Mouse (Mus musculus): ENCODE data around the gene Sash1. TPM values are rescaled to one million over a fixed set of nuclear protein-coding genes. Genes with fewer than 3 reads are reported as not detected.

The Sash1 gene
- polyA plus RNA-seq, 1 experiment from 2014 or later: 6.1 TPM

- Histone ChIP-seq H3K9me3 (no peaks in the 10 kb centered on the region), H3K27me3 (no peaks in the 10 kb centered on the region), H3K4me2 (peak overlapping the region; percentile 30), H3K4me1 (peaks cover 43% of the 10 kb centered on the region), H3K36me3 (no peaks in the 10 kb centered on the region), H3K9ac (no peak overlapping the region), H3K4me3 (peak overlapping the region; percentile 16), H3K27ac (peak overlapping the region; percentile 38)
- WGBS: 24% methylated on average over 14 of the region's 14 CpGs
- ATAC-seq (ENCODE audit: borderline replicate concordance, extremely low read depth, low FRiP score, low TSS enrichment): no peak
Observed at GRCm38 (mm10) chr10:8762209-8762701, 123.6 kb downstream of the Sash1 start.

- no peaks in the 10 kb centered on the region for H3K36me3 ChIP-seq
- peak overlapping the region; percentile 30 for H3K4me2 ChIP-seq
- H3K27me3 ChIP-seq: no peaks in the 10 kb centered on the region
- H3K27ac ChIP-seq: peak overlapping the region; percentile 38; the same call in 1 of the 2 replicates
- H3K9ac ChIP-seq: no peak overlapping the region
- no peak for ATAC-seq (ENCODE audit: borderline replicate concordance, extremely low read depth, low FRiP score, low TSS enrichment)
- peak overlapping the region; percentile 16 for H3K4me3 ChIP-seq
- no peaks in the 10 kb centered on the region for H3K9me3 ChIP-seq
- H3K4me1 ChIP-seq: peaks cover 45% of the 10 kb centered on the region
- WGBS: 58% methylated on average over 9 of the region's 9 CpGs
Observed at GRCm38 (mm10) chr10:8761656-8762055, 124.2 kb downstream of the Sash1 start.

GRCm38 (mm10) chr10:8760598-8760997, 125.3 kb downstream of the Sash1 start:
- peak; percentile 17; the same call in 1 of the 2 replicates for ATAC-seq (ENCODE audit: borderline replicate concordance, extremely low read depth, low FRiP score, low TSS enrichment)
- Histone ChIP-seq H3K4me2 (peak overlapping the region; percentile 3; the same call in 1 of the 2 replicates), H3K4me1 (peaks cover 53% of the 10 kb centered on the region), H3K9ac (no peak overlapping the region), H3K27ac (peak overlapping the region; percentile 8; the same call in 1 of the 2 replicates), H3K27me3 (no peaks in the 10 kb centered on the region), H3K36me3 (no peaks in the 10 kb centered on the region), H3K4me3 (no peak overlapping the region), H3K9me3 (no peaks in the 10 kb centered on the region)
- WGBS: 17% methylated on average over 4 of the region's 4 CpGs

- H3K9me3 ChIP-seq: no peaks in the 10 kb centered on the region
- H3K4me1 ChIP-seq: peaks cover 62% of the 10 kb centered on the region
- WGBS: 79% methylated on average over 7 of the region's 7 CpGs
- H3K36me3 ChIP-seq: no peaks in the 10 kb centered on the region
- H3K9ac ChIP-seq: no peak overlapping the region
- H3K27ac ChIP-seq: 0 out of 2 replicates have a peak overlapping the region, but pooled peaks have one; percentile 83
- no peak overlapping the region for H3K4me3 ChIP-seq
- ATAC-seq (ENCODE audit: borderline replicate concordance, extremely low read depth, low FRiP score, low TSS enrichment): no peak
- H3K27me3 ChIP-seq: no peaks in the 10 kb centered on the region
- H3K4me2 ChIP-seq: no peak overlapping the region
Observed at GRCm38 (mm10) chr10:8759228-8759627, 126.6 kb downstream of the Sash1 start.

GRCm38 (mm10) chr10:8757429-8757931, 128.4 kb downstream of the Sash1 start:
- ATAC-seq (ENCODE audit: borderline replicate concordance, extremely low read depth, low FRiP score, low TSS enrichment): peak; percentile 80
- Histone ChIP-seq H3K36me3 (no peaks in the 10 kb centered on the region), H3K9me3 (no peaks in the 10 kb centered on the region), H3K9ac (no peak overlapping the region), H3K4me3 (no peak overlapping the region), H3K4me2 (peak overlapping the region; percentile 39), H3K27me3 (no peaks in the 10 kb centered on the region), H3K4me1 (peaks cover 61% of the 10 kb centered on the region), H3K27ac (peak overlapping the region; percentile 83)
- WGBS: 25% methylated on average over 21 of the region's 21 CpGs

- ATAC-seq (ENCODE audit: borderline replicate concordance, extremely low read depth, low FRiP score, low TSS enrichment): no peak
- Histone ChIP-seq H3K27ac (peak overlapping the region; percentile 83), H3K4me3 (no peak overlapping the region), H3K9ac (no peak overlapping the region), H3K27me3 (no peaks in the 10 kb centered on the region), H3K36me3 (no peaks in the 10 kb centered on the region), H3K4me1 (peaks cover 55% of the 10 kb centered on the region), H3K4me2 (peak overlapping the region; percentile 39), H3K9me3 (no peaks in the 10 kb centered on the region)
- WGBS: 47% methylated on average over 11 of the region's 11 CpGs
Observed at GRCm38 (mm10) chr10:8756604-8757354, 129.1 kb downstream of the Sash1 start.

- H3K36me3 ChIP-seq: peaks cover 6% of the 10 kb centered on the region
- 86% methylated on average over 3 of the region's 3 CpGs for WGBS
- no peak for ATAC-seq (ENCODE audit: borderline replicate concordance, extremely low read depth, low FRiP score, low TSS enrichment)
Observed at GRCm38 (mm10) chr10:8753377-8753776, 132.5 kb downstream of the Sash1 start.

GRCm38 (mm10) chr10:8752436-8752835, 133.4 kb downstream of the Sash1 start:
- Histone ChIP-seq H3K4me3 (no peak overlapping the region), H3K36me3 (peaks cover 6% of the 10 kb centered on the region), H3K4me2 (no peak overlapping the region), H3K27me3 (no peaks in the 10 kb centered on the region), H3K9ac (no peak overlapping the region), H3K27ac (no peak overlapping the region), H3K9me3 (no peaks in the 10 kb centered on the region), H3K4me1 (peaks cover 27% of the 10 kb centered on the region)
- ATAC-seq (ENCODE audit: borderline replicate concordance, extremely low read depth, low FRiP score, low TSS enrichment): no peak
- WGBS: 82% methylated on average over 7 of the region's 7 CpGs

More at GRCm38 (mm10) chr10:8753377-8753776, 132.5 kb downstream of the Sash1 start:
- Histone ChIP-seq H3K4me2 (no peak overlapping the region), H3K9ac (no peak overlapping the region), H3K4me1 (peaks cover 36% of the 10 kb centered on the region), H3K27me3 (no peaks in the 10 kb centered on the region), H3K27ac (no peak overlapping the region), H3K4me3 (no peak overlapping the region), H3K9me3 (no peaks in the 10 kb centered on the region)

- Histone ChIP-seq H3K4me2 (no peak overlapping the region), H3K36me3 (peaks cover 8% of the 10 kb centered on the region), H3K9me3 (no peaks in the 10 kb centered on the region), H3K4me3 (no peak overlapping the region), H3K27ac (no peak overlapping the region), H3K9ac (no peak overlapping the region), H3K27me3 (no peaks in the 10 kb centered on the region), H3K4me1 (0 out of 2 replicates have a peak, but pooled peaks cover 13% of the 10 kb centered on the region)
- 86% methylated on average over 11 of the region's 11 CpGs for WGBS
- ATAC-seq (ENCODE audit: borderline replicate concordance, extremely low read depth, low FRiP score, low TSS enrichment): no peak
Observed at GRCm38 (mm10) chr10:8749537-8749936, 136.3 kb downstream of the Sash1 start.

GRCm38 (mm10) chr10:8747450-8748212, 138.2 kb downstream of the Sash1 start:
- ATAC-seq (ENCODE audit: borderline replicate concordance, extremely low read depth, low FRiP score, low TSS enrichment): no peak
- Histone ChIP-seq H3K27me3 (no peaks in the 10 kb centered on the region), H3K4me1 (0 out of 2 replicates have a peak, but pooled peaks cover 7% of the 10 kb centered on the region), H3K9ac (no peak overlapping the region), H3K4me3 (no peak overlapping the region), H3K9me3 (no peaks in the 10 kb centered on the region), H3K4me2 (no peak overlapping the region), H3K27ac (no peak overlapping the region), H3K36me3 (peaks cover 13% of the 10 kb centered on the region)
- 85% methylated on average over 21 of the region's 21 CpGs for WGBS

GRCm38 (mm10) chr10:8746082-8746696, 139.7 kb downstream of the Sash1 start:
- H3K4me2 ChIP-seq: no peak overlapping the region
- 0 out of 2 replicates have a peak, but pooled peaks cover 7% of the 10 kb centered on the region for H3K4me1 ChIP-seq
- H3K9me3 ChIP-seq: no peaks in the 10 kb centered on the region
- no peak overlapping the region for H3K27ac ChIP-seq
- no peak overlapping the region for H3K4me3 ChIP-seq
- H3K27me3 ChIP-seq: no peaks in the 10 kb centered on the region
- ATAC-seq (ENCODE audit: borderline replicate concordance, extremely low read depth, low FRiP score, low TSS enrichment): peak; percentile 62; the same call in 1 of the 2 replicates
- H3K9ac ChIP-seq: no peak overlapping the region
- 40% methylated on average over 14 of the region's 14 CpGs for WGBS
- peaks cover 26% of the 10 kb centered on the region for H3K36me3 ChIP-seq
